Mouse (Mus musculus): ENCODE measurements around the gene Ermap. TPM values are rescaled to one million over a fixed set of nuclear protein-coding genes. Genes with fewer than 3 reads are reported as not detected.

Gene Ermap
- total RNA-seq, 2 experiments from 2014 or later: 0.44 to 0.75 TPM

GRCm38 (mm10) chr4:119142230-119142871, 47.5 kb downstream of the Ermap start:
- no peak for DNase-seq (ENCODE audit: low spot score in 2 of 2)

DNA sequence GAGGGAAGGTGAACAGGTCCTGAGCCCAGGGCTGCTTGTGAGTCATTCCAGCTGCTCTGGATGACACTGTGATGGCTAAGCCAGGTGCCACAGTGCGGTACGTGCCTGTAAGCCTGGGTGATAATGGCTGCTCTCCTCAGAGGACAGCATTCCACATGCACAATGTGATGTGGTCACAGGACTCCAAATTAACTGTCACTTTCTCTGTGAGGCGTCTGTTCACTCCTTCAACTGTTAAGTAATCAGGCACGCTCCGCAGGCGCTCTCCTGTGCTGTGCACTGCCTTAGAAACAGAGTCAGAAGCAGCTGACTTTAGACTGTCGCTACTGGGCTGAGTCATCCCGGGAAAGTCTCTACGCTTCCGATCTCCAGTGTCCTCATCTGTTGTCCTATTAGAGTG, 48.6 kb downstream of the Ermap start:
- intact Hi-C loops (cut with DNase I): no loop called here
- no peak for DNase-seq (ENCODE audit: low spot score in 2 of 2)

More at GRCm38 (mm10) chr4:119142230-119142871, 47.5 kb downstream of the Ermap start:
- intact Hi-C loops (cut with DNase I): no loop called here

- intact Hi-C loops (cut with DNase I): no loop called here
- DNase-seq (ENCODE audit: low spot score in 2 of 2): no peak
Observed at GRCm38 (mm10) chr4:119140126-119140525, 49.7 kb downstream of the Ermap start.

DNA sequence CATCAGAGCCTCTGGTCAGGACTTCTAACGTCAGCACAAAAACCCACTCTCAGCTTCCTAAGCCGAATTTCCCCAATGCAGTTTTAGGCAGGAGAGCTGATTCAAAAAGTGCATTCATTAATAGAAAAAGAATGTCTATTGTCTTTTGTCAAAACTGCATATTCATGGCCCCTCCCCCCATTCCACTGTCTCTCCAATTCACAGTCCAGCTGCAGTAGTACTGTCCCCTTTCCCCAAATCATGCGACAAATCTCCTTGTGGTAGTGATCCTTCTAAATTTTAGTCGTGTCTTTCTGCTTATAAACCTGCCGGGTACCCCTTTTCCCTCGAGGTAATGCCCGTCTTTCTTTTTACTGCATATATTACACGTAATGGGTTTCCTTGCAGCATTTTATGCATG, 51.0 kb downstream of the Ermap start:
- intact Hi-C loops (cut with DNase I): loop anchor here (5.0 kb wide), 1 partner anchor 36 kb away; no protein-coding TSS in a partner anchor
- DNase-seq (ENCODE audit: low spot score in 2 of 2): no peak

GRCm38 (mm10) chr4:119138171-119138570, 51.6 kb downstream of the Ermap start:
- intact Hi-C loops (cut with DNase I): loop anchor here (5.0 kb wide), 1 partner anchor 36 kb away; no protein-coding TSS in a partner anchor
- DNase-seq (ENCODE audit: low spot score in 2 of 2): peak; percentile 62 to 69

DNA sequence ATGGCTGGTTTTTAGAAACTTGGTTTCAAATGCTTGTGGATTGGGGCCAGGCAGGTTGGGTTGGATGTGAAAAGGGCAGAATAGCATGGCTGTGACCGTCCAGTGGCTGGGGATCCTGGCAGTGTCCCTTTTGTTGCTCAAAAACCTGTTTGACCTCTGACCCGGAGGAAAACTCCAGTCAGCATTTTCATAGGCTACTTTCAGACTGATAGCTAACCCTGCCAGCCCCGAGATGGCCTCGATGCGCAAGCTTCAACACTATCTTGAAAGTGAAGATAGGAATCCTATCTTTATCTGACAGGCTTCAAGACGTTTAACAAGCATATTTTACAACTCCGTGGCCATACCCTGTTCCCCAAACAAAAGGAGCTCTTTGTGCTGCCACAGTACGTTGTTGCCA, 52.5 kb downstream of the Ermap start:
- DNase-seq (ENCODE audit: low spot score in 2 of 2): no peak
- intact Hi-C loops (cut with DNase I): loop anchor here (5.0 kb wide), 1 partner anchor 35 kb away; no protein-coding TSS in a partner anchor

- intact Hi-C loops (cut with DNase I): no loop called here
- no peak for DNase-seq (ENCODE audit: low spot score in 2 of 2)
Observed at GRCm38 (mm10) chr4:119133860-119134259, 56.0 kb downstream of the Ermap start.

DNA sequence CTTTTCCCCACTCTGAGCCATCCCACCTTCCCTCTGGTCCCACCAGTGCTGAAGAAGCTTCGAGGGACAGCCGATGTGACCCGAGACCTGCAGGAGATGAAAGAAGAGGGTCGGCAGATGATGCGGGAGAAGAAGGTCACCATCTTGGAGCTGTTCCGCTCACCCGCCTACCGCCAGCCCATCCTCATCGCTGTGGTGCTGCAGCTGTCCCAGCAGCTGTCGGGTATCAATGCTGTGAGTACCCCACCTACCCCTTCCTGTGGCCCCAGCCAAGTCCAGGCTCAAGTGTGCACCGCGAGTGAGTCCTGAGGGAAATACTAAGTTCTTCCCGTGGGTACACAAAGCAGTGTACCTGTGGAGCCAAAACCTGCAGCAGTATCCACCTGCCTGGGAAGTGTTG, 56.5 kb downstream of the Ermap start:
- intact Hi-C loops (cut with DNase I): no loop called here

GRCm38 (mm10) chr4:119131189-119131910, 58.5 kb downstream of the Ermap start:
- intact Hi-C loops (cut with DNase I): no loop called here
- DNase-seq (ENCODE audit: low spot score in 2 of 2): no peak

More for the DNA sequence above, 56.5 kb downstream of the Ermap start:
- no peak for DNase-seq (ENCODE audit: low spot score in 2 of 2)

DNA sequence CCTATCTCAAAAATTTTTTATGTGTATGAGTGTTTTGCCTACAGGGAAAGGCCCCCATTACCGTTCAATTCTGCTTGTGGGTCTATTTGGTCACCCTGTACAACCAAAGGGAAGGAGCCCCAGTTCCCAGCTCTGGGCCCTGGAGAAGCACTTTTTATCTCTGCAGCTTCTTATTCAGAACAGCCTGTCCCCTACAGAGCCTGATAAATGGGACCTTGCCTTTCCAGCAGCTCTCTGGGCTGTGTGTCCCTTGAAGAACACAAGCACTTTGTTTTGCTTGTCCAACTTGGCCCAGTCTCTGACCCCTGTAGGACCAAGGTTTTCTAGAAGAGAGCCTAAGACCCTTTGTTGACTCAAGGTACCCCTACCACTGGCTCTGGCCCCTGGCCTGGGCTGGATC, 60.7 kb downstream of the Ermap start:
- intact Hi-C loops (cut with DNase I): no loop called here
- no peak for DNase-seq (ENCODE audit: low spot score in 2 of 2)

DNA sequence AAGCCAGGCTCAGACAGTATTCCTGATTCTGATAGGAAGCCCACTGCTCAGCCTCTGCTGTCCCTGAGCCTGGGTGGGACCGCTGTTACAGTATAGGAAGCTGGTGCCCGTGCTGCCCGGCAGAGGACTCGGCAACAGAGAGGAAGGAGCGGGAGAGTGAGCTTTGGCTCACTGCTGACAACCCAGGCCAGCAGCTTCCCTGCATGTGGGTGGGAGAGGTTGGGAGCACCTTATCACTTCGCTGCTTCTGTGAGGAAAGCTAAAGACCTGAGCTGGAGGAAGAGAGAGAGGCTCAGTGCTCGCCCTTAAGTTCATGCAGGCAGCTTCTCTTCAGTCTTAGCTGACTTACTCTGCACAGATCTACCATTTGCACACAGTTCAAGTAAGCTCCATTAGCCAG, 61.3 kb downstream of the Ermap start:
- intact Hi-C loops (cut with DNase I): no loop called here

DNA sequence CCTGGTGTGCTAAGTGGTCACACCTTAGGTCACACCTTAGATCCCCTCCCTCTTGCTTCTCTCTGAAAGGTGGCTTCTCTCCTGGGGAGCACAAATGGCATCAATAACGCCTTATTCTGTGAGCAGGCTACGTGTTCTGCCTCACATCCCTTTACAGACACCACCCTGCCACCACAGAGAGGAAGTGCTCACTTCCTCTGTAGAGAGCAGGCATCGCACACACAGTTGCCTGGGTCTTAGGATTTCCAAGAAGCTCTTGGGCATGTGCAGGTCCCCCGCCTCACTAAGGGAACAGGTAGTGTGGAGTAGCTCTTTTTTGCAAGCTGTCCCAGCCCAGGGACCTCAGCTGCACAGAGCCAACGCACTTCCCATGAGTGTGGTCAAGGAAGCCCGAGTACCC, 62.6 kb downstream of the Ermap start:
- DNase-seq (ENCODE audit: low spot score in 2 of 2): no peak
- intact Hi-C loops (cut with DNase I): no loop called here

More for the DNA sequence above, 61.3 kb downstream of the Ermap start:
- DNase-seq (ENCODE audit: low spot score in 2 of 2): no peak

GRCm38 (mm10) chr4:119125577-119126270, 64.1 kb downstream of the Ermap start:
- DNase-seq (ENCODE audit: low spot score in 2 of 2): no peak
- intact Hi-C loops (cut with DNase I): no loop called here

Small RNA genes lying within 50 kb of the gene (microRNA-seq; reads per million reads assigned to microRNA genes)
- not detected for gene Mir1957a

Other genes starting within 250 kb of the Ermap start
- gene Lao1, start 228.4 kb downstream of the Ermap start, total RNA-seq (2021): under 1 TPM; 0.35 to 0.82 TPM
- gene Slc2a1, start 81.3 kb downstream of the Ermap start, total RNA-seq (2021): 100 to 1,000 TPM; 107 to 126 TPM
- 1 to 10 TPM; 6.9 to 8.6 TPM for gene Zfp691, start 15.8 kb downstream of the Ermap start, total RNA-seq (2021)
- 10 to 100 TPM; 18.5 to 20.5 TPM for gene Svbp, start 5.3 kb upstream of the Ermap start, total RNA-seq (2021)
- gene Tmem269, start 28.2 kb upstream of the Ermap start, total RNA-seq (2021): under 1 TPM; 0.57 to 0.91 TPM
- gene AU022252, start 42.7 kb upstream of the Ermap start, total RNA-seq (2021): 10 to 100 TPM; 28.0 to 34.5 TPM
- 1 to 10 TPM; 4.9 to 7.7 TPM for gene P3h1, start 42.9 kb upstream of the Ermap start, total RNA-seq (2021)
- gene Cldn19, start 65.4 kb upstream of the Ermap start, total RNA-seq (2021): under 1 TPM; 0.27 to 0.32 TPM
- 100 to 1,000 TPM; 211 to 212 TPM for gene Ybx1, start 104.6 kb upstream of the Ermap start, total RNA-seq (2021)
- gene Ppih, start 130.5 kb upstream of the Ermap start, total RNA-seq (2021): 10 to 100 TPM; 15.2 to 16.2 TPM
- 10 to 100 TPM; 19.5 to 23.3 TPM for gene Ccdc30, start 225.5 kb upstream of the Ermap start, total RNA-seq (2021)
- 1 to 10 TPM; 4.7 to 7.2 TPM for gene Ppcs, start 232.4 kb upstream of the Ermap start, total RNA-seq (2021)
- under 1 TPM in 1 of 2 experiments, not detected in 1; 0.88 TPM for gene Zmynd12, start 232.8 kb upstream of the Ermap start, total RNA-seq (2021)